Mouse (Mus musculus) layer of hippocampus, adult 11-12 months (tissue): Measurements from ENCODE around the gene Bbs10.

Source experiments
- DNase-seq: peaks from one replicate; pipeline ENCODE4 v3.0.0; 2022; ENCODE audit warnings: low spot score

Gene Bbs10

DNA sequence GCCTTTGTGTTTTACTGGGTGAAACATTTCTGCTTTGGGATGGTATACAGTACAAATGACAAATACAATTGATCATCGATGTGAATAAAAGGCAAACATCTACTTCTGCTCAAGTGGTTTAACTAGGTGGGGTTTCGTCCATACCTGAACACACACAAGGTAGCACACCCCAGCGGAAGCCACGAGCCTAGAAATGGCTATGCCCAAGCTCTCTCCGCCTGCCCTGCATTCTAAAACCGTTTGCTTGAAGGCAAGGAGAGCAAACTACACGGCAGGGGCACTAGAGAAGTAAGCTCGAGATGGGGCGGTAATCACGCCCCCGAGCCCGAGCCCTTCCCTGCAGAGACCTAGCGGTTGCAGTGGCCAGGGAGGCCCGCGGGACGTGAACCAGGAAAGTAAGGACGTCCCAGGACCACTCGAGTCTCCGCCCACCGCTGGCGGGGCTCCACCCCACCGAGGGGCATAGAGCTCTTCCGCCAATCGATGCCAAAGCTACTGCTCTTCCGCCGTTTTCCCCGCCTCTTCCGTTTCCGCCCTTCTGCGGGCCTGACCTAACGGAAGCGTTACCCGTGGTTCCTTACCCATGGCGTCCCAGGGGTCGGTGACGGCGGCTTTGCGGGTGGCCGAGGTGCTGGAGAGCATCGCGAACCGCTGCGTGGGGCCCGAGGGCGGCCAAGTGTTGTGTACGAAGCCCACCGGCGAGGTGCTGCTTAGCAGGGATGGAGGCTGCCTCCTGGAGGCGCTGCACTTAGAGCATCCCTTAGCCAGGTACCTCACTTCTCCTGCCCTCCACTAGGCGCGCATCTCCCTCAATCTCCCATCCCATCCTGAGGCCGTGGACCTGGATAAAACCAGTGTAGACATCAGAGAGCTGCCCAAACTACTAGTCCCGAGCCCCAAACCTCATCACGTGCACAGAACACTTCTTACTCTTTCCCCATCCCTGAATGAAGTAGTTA is at the start of gene Bbs10:
Gene Bbs10, plus strand, starts transcription at position 540 of the 959 bp plus-strand sequence.
- DNase-seq = peak; percentile 95

DNA sequence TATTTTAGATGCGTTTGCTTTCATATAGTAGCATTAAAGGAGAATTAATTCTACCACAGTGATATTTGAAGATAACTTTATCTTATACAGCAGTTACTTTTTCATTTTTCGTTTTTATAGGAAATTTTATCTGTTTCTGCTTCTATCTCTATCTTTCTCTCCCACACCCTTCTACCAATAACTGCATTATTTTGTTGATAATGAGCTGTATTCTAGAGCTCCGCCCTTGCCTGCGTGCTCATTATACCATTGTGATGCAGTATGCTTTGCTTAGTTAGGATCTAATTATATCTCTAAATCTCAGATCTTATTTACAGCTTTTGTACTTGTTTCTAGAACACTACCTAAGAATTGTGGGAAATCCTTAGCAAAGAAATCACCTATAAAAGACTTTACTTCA is 48.3 kb upstream of the Bbs10 start:
- DNase-seq = no peak

DNA sequence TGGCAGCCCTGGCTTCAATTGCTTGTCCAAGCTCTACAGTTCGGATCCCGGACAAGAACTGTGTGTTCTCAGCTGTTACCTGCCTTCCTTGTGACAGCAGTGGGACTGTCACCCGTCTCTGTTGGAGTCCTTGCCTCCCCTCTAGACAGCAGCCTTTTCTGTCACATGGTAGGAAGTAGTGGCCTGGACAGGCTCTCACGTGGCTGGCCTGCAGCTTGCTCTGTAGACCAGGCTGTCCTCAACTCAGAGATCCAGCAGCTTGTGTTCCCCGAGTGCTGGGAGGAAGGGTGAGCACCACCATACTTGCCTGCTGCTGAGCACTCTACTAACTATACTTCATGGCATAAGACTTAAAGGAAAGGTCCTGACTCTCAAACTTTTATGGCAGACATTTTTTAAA is 46.8 kb upstream of the Bbs10 start:
- no peak for DNase-seq

DNA sequence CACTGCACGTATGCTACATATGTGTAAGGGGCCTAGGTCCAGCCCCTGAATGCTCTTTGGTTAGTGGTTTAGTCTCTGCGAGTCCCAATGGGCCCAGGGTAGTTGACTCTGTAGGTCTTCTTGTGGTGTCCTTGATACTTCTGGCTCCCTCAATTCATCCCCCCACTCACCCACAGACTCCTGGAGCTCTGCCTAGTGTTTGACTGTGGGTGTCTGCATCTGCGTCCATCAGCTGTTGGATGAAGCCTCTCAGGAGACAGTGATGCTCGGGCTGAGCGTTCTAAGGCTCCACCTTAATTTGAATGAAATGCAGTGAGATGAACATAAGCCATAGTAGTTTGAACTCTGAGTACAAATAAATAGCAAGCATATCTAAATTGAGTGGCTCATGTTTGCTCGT is 43.3 kb upstream of the Bbs10 start:
- DNase-seq = peak; percentile 58

DNA sequence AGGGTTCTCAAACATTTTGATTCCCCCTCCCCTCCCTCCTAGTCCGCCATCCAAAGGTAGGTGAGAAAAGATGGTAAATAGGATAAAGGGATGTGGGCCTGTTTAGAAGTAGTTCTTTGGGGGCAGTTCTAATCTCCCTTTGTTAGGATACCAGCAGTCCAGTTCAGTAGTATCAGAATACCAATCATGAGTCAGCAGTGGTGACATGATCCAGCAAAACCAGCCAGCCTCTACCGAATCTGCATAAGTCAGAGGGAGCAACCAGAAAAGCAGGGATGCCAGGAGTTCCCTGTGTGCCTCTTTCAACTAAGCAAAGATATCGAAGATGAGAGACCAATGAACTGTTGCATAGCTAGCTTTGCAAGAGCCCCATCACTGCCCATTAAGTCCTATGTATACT is 42.3 kb upstream of the Bbs10 start:
- DNase-seq = no peak

DNA sequence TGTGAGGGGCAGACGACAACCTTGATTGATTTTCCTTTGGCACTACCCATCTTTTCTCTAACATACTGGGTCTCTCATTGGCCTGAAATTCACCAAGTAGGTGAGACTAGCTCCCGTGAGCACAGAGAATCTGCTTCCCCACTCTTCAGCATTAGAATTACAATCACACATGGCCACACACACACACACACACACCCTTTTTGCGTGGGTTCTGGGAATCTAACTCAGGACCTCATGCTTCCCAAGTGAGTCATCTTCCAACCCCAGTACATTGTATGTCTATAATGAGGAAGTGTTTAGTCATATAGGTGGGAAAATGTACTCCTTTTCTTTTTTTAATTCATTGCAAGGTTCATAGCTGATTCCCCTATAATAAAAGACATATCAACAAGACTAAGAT is 41.1 kb upstream of the Bbs10 start:
- DNase-seq = no peak

DNA sequence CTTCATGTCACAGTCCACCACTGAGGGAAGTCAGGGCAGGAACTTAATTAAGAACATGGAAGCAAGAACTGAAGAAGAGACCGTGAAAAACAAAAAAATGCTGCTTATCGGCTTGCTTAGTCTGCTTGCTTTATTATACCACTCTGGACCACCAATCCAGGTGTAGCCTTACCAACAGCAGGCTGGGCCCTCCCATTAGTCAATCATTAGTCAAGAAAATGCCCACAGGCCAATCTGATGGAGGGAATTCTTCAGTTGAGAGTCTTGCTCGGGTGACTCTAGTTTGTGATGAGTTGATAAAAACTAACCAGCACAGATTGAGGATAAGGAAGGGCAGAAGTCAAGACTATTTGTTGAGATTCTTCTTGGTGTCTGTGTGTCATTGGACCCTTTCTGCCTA is 40.2 kb upstream of the Bbs10 start:
- DNase-seq = no peak

DNA sequence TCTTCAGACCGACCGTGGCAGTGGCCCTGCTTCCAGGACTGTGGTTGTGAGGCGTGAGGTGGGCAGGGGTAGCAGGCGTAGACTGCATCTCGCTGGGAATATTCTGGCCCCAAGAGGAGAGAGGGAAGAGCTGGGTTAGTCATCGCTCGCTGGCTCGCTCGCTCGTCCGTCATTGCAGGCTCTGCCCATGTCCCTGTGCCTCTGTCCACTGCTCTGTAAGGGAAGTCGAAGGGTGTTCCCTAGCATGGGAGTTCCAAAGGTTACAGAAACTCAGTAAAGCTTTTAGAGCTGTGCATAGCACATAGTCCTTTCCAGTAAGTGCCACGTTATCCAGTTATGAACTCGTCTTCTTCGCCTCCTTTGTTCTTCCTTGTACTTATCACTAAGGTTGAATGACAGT is 26.8 kb upstream of the Bbs10 start:
- DNase-seq = no peak

DNA sequence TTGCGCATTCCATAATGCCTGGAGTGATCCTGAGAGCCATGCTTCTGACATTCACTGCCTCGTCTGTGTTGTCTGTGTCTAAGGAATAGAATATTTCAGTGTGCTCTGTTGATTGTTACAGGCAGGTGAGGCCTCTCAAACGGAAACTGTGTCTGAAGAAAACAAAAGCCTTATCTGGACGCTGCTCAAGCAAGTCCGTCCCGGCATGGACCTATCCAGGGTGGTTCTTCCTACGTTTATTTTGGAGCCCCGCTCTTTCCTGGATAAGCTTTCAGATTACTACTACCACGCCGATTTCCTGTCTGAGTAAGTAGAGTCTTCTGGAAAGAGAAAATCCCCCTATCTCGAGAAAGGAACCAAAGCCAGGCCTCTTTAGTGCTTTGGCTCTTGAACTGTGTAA is 25.6 kb upstream of the Bbs10 start:
- DNase-seq = no peak

DNA sequence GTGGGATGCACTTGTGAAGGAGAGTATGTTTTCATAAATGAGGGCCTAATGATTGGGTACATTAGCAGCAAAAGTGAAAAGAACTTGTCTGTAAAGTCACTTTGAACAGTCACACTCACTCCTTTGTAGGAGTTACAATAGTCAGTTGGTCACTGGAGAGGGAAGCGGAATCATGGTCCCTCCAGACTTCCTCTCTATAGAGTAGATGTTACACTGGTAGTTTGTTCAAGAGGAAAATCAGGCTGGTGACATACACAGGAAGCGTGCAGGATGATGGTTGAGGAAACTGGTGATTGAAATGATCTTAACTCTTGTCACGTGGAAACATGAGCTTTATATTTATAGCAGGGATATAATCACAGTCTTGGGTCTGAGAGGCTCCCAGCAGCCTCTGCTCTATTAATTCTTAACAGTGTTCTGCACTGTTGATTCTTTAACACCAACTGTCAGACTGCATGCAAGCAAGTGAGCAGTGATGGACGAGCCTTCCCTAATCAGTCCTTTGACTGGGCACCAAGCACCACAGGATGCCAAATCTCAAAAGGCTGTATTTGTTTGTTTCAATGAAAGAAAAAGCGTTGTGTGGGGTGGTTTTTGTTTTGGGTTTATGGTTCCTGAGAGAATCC is 24.9 kb upstream of the Bbs10 start:
- no peak for DNase-seq

DNA sequence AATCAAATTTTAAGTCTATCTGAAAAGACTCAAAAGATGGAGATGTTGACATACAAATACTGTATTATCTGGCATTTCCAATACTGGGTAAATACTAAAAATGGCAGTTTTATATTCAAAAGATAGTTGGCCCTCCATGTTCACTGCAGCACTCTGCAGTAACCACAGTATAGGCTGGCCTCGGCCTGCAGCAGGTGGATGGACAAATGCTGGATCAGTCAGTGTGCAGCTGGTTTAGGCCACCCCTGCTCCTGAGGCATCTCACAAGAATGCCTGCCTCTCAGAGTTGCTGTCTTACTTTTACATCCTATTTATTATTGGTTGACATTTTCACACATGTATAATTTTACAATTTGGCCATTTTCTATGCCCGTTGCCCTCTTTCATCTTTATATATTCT is 22.7 kb upstream of the Bbs10 start:
- no peak for DNase-seq

DNA sequence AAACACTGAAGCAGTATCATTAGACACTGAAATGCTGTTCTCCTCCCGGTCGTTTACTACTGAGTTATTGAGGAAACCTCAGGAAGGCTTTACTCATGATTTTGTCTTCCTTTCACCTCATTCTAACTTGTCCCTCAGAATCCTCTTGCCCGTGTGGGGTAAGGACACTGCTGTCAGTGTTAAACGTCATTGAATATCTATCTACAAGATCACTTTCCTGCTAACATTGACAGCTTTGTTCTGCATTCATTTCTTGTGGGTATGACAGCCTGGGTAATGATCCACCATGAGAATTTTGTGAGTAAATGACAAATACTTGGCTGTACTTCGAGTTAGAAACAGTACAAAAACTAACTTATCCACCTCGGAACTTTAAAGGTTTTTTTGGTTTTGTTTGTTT is 848 bp upstream of the Bbs10 start:
- DNase-seq = no peak

DNA sequence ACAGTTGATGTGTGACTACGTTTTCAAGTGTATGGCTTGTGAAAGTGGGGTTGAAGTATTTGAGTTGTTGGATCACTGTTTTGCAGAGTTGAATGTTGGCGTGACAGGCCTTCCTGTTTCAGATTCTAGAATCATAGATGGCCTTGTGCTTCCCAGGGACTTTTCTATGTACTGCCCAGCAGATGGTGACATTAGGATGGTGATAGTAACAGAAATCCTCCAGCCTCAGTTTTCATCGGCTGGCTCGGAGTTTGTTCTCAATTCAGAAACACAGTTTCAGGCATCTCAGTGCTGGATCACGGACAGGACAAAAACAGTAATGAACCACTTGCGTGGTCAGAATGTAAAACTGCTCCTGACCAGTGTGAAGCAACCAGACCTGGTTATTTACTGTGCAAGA is 1.1 kb downstream of the Bbs10 start:
- DNase-seq = no peak

DNA sequence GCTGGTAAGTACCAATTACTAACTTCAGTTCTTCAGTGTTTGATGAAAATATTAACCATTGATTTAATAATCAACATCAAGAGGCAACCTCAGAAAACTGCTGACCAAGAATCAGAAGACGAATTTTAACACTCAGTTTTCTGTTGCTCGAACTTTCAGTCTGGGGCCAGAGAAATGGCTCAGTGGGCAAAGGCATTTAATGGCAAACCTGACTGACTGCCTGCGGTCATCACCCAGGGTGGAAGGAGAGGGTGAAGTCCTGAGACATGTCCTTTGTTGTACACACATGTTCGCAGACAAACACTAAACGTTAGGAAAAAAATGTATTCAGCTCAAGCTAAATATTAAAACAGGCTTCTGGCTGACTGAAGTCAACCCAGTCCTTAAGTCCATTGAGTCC is 2.6 kb downstream of the Bbs10 start:
- DNase-seq = no peak

DNA sequence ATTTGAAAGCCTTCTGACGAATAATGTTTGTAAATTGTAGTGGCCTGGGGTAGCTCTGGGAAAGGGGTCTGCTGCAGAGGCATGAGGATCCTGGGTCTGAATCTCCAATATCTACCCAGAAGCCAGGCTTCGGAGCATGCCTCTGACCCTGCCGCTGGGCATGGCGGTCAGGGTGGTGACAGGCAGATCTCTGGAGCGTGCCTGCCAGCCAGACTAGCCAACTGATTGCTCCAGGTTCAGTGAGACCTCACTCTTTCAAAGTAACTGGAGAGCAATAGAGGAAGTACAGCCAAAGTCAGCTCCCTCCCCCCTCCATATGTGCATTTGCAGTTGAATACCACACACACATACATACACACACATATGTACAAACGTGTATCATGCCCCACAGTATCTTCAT is 4.0 kb downstream of the Bbs10 start:
- DNase-seq = no peak

DNA sequence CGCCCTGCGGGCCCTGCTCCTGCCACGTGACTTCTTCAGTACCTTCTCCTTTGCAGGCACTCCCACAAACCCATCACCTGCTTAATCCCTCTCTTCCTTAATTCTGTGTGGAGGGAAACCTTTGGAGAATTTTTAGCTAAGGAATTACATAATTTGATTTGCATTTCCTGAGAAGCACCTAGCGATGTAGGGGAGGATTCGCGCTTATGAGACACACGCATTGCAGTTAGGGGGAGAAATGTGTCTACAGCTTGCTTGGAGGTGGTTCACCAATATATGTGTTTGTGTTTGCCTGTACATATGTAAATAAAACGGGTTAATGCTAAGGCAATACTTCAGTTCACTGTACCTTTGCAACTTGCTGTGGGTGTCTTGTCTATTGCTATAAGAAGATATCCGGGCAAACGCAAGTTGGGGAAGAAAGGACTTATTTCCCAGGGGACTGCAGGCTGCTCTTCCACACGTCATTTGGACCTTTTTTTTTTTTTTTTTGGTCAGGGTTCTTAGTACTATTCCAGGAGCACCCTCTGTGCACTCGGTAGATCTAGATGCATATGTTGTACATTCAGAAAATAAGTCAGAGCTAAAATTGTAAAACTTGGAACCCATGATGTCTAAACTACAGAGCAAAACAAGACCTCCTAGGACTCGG is 10.5 kb downstream of the Bbs10 start:
- no peak for DNase-seq

DNA sequence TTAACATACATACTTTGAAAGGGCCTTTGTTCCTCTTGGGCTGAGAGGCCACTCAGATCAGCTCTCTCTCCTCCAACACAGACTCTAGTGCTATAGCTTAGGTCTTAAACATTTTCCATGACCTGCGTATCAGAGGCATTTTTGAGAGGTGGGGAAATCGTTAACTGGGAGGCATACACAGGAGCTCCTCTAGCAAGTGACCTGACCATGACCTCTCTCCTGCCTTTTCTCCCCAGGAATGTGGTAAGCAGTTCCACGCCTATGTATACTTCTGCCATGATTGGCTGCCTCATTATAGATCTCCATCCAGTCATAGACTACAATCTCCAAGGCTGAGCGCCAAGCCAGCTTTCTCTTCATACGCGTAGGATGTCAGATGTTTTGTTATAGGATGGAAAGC is 14.8 kb downstream of the Bbs10 start:
- DNase-seq = no peak

DNA sequence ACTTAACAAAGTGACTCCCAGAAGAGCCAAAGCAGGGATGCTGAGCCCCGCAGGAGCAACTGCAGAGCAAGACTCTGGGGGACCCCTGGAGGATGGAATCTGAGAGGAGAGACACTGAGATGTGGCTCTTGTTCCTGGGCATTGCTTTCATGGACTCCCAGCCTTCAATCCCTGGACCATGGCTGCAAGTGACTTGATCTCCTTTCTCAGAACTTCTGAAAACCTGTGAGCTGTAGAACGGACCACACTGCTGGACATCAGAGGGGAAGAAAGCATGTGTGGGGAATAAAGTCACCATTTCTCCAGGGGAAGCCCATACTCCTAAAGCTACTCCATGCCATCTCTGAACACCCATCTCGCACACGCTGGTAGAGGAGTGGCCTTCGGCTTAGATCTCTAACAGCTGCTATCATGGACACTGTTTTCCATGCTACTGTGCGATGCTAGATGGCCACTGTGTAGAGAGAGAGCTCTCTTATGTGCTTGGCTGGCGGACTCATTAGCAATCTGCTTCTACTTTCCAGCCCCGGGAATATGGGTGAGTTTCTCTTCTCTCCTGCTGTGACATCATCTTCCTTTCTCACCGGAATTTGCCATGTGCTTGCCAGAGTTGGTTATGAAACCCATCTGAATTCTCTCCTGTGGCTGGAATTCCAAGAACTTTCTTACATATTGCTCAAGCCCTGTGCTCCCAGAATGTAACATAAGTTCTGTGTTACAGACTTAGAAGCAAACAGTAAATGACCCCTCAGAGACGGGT is 16.3 kb downstream of the Bbs10 start:
- peak; percentile 25 for DNase-seq

DNA sequence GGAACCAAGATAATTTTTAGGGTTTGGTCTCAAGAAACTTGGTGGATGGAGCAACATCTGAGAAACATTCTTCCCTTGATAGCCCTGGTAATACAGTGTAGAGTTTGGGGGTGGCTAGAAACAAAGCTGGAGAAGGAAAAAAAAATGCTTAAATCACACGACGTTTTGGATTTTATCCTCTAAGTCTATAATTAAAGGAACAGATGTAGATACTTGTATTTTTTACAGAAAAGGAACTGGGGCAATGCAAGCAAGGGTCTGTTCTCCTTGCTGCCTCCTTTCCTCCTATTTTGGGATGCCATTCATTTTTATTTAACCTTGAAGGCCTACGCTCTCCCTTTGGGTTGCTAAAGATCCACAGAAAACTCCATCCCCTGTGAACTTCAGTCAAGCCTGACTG is 17.5 kb downstream of the Bbs10 start:
- no peak for DNase-seq

DNA sequence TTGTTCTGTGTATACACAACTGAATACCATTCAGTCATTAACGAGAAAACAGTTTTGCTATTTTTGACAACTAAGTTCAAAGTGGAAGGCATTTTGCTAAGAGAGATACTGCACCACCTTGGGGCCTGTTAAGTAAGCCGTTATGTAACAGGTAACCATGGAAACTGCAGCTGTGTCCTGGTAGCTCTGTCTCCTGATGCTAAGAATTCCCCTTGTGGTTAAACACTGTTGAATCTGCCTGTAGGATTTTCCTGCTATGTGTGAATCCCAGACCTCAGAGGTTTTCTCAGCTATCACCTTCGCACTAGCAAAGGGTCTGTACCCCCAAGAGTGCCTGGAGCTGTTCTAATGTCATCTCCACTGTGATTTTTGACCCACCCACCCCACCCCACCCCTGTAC is 19.5 kb downstream of the Bbs10 start:
- DNase-seq = peak; percentile 51

DNA sequence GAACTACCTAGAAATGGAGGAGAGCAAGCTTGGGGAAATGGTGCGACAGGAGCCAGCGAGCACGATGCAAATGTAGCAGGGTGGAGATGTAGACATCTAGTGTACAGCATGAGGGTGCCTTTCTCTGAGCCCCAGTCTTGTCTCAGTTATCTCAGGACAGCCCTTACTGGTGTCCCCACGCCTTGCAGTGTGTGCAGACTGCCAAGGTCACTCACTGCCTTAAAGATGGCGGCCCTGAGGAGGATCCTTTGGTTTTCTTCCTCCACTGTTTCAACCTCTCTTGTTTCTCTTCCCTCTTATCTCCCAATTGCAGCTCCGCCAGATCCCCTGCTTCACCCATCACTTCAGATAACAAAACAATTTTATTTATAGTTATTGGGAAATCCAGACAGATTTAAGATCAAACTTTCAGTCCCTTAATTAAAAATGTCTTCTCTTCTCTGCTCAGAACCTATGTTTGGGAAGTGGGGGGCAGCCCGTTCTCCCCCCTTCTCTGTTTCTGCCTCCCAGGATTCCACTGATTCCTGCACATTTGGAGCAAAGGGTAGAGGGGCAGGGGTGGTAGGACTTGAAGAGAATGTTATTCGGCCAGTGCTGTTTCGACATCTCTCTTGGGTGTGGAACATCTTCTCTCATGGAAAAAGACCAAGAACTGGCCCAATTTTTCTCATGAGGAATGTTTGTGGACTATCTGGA is 20.5 kb downstream of the Bbs10 start:
- DNase-seq = no peak

DNA sequence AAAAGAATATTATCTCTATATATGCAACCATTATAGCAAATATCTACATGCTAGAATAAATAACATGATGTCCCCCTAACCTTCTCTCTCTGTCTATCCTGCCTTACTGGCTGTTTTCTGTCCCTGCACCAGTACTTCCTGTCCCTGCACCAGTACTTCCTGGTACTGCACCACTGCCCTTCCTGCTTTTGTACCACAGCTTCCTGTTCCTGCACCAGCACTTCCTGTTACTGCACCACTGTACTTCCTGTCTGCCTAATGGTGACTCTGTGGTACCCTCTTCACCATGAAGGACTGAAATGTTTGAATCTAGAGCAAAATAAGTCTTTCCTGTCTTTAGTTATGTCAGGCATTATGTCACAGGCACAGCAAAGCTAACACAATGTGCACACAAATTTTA is 22.1 kb downstream of the Bbs10 start:
- no peak for DNase-seq
